Mouse (Mus musculus): ENCODE results near the gene Dmpk. TPM values are rescaled to one million over a fixed set of nuclear protein-coding genes. Genes with fewer than 3 reads are reported as not detected.

Gene Dmpk
- total and polyA plus RNA-seq, 2 experiments from 2014 or later, result 3.0 to 20.8 TPM

GRCm38 (mm10) chr7:19121686-19122085 is 38.0 kb downstream of the Dmpk start:
- ATAC-seq, result no peak
- 83% methylated on average over 4 of the region's 4 CpGs for WGBS

GRCm38 (mm10) chr7:19124713-19125112 is 41.1 kb downstream of the Dmpk start:
- Histone ChIP-seq H3K27me3 (ENCODE audit: insufficient read depth, low read length) (no peaks in the 10 kb centered on the region), H3K9ac (no peak overlapping the region), H3K9me3 (ENCODE audit: low read length) (no peaks in the 10 kb centered on the region), H3K4me2 (ENCODE audit: low read depth) (no peak overlapping the region), H3K27ac (ENCODE audit: low read depth, low read length) (no peak overlapping the region), H3K4me1 (ENCODE audit: insufficient read depth) (peaks cover 8% of the 10 kb centered on the region; the same call in 1 of the 2 replicates), H3K36me3 (ENCODE audit: insufficient read depth) (peaks cover 4% of the 10 kb centered on the region), H3K4me3 (ENCODE audit: low read depth, low read length) (no peak overlapping the region)
- ATAC-seq, result no peak
- no peak for TF ChIP-seq CTCF (IDR thresholded peaks at IDR 0.05; ENCODE audit: low read depth)
- WGBS, result 91% methylated on average over 6 of the region's 6 CpGs
- no peak for DNase-seq

More at GRCm38 (mm10) chr7:19121686-19122085, 38.0 kb downstream of the Dmpk start:
- Histone ChIP-seq H3K27ac (ENCODE audit: low read depth, low read length) (no peak overlapping the region), H3K9me3 (ENCODE audit: low read length) (no peaks in the 10 kb centered on the region), H3K9ac (no peak overlapping the region), H3K4me2 (ENCODE audit: low read depth) (no peak overlapping the region), H3K36me3 (ENCODE audit: insufficient read depth) (peaks cover under 1% of the 10 kb centered on the region; the same call in 1 of the 2 replicates), H3K27me3 (ENCODE audit: insufficient read depth, low read length) (no peaks in the 10 kb centered on the region), H3K4me1 (ENCODE audit: insufficient read depth) (peaks cover 8% of the 10 kb centered on the region; the same call in 1 of the 2 replicates), H3K4me3 (ENCODE audit: low read depth, low read length) (no peak overlapping the region)
- no peak for TF ChIP-seq CTCF (IDR thresholded peaks at IDR 0.05; ENCODE audit: low read depth)
- no peak for DNase-seq

- ATAC-seq (no peak), DNase-seq (no peak)
- Histone ChIP-seq H3K9ac (no peak overlapping the region), H3K4me2 (ENCODE audit: low read depth) (no peak overlapping the region), H3K36me3 (ENCODE audit: insufficient read depth) (peaks cover 4% of the 10 kb centered on the region), H3K27me3 (ENCODE audit: insufficient read depth, low read length) (no peaks in the 10 kb centered on the region), H3K4me3 (ENCODE audit: low read depth, low read length) (no peak overlapping the region), H3K4me1 (ENCODE audit: insufficient read depth) (peaks cover 4% of the 10 kb centered on the region; the same call in 1 of the 2 replicates), H3K9me3 (ENCODE audit: low read length) (no peaks in the 10 kb centered on the region), H3K27ac (ENCODE audit: low read depth, low read length) (no peak overlapping the region)
- WGBS, result 91% methylated on average over 5 of the region's 5 CpGs
- no peak for TF ChIP-seq CTCF (IDR thresholded peaks at IDR 0.05; ENCODE audit: low read depth)
Observed at GRCm38 (mm10) chr7:19127744-19128143, 44.1 kb downstream of the Dmpk start.

GRCm38 (mm10) chr7:19129396-19129795 is 45.7 kb downstream of the Dmpk start:
- no peak overlapping the region for H3K27ac ChIP-seq (ENCODE audit: low read depth, low read length)
- TF ChIP-seq CTCF (IDR thresholded peaks at IDR 0.05; ENCODE audit: low read depth), result no peak

GRCm38 (mm10) chr7:19130657-19131056 is 47.0 kb downstream of the Dmpk start:
- peak overlapping the region; percentile 53 for H3K9ac ChIP-seq
- ATAC-seq, result no peak

More at GRCm38 (mm10) chr7:19129396-19129795, 45.7 kb downstream of the Dmpk start:
- H3K4me3 ChIP-seq (ENCODE audit: low read depth, low read length), result no peak overlapping the region
- H3K9me3 ChIP-seq (ENCODE audit: low read length), result no peaks in the 10 kb centered on the region
- H3K4me2 ChIP-seq (ENCODE audit: low read depth), result no peak overlapping the region
- H3K36me3 ChIP-seq (ENCODE audit: insufficient read depth), result peaks cover 4% of the 10 kb centered on the region
- H3K9ac ChIP-seq, result no peak overlapping the region
- DNase-seq (no peak), ATAC-seq (no peak)
- H3K27me3 ChIP-seq (ENCODE audit: insufficient read depth, low read length), result no peaks in the 10 kb centered on the region
- 96% methylated on average over 5 of the region's 5 CpGs for WGBS
- peaks cover 4% of the 10 kb centered on the region; the same call in 1 of the 2 replicates for H3K4me1 ChIP-seq (ENCODE audit: insufficient read depth)

GRCm38 (mm10) chr7:19131324-19131848 is 47.7 kb downstream of the Dmpk start:
- WGBS, result 2% methylated on average over 39 of the region's 39 CpGs
- Histone ChIP-seq H3K36me3 (ENCODE audit: insufficient read depth) (peaks cover 17% of the 10 kb centered on the region), H3K4me2 (ENCODE audit: low read depth) (peak overlapping the region; percentile 60), H3K4me1 (ENCODE audit: insufficient read depth) (peaks cover 4% of the 10 kb centered on the region; the same call in 1 of the 2 replicates), H3K9ac (peak overlapping the region; percentile 53), H3K9me3 (ENCODE audit: low read length) (no peaks in the 10 kb centered on the region), H3K27ac (ENCODE audit: low read depth, low read length) (peak overlapping the region; percentile 86), H3K4me3 (ENCODE audit: low read depth, low read length) (peak overlapping the region; percentile 41), H3K27me3 (ENCODE audit: insufficient read depth, low read length) (no peaks in the 10 kb centered on the region)
- ATAC-seq, result peak; percentile 98
- peak; percentile 88 for TF ChIP-seq CTCF (IDR thresholded peaks at IDR 0.05; ENCODE audit: low read depth)
- peak; percentile 99 for DNase-seq

More at GRCm38 (mm10) chr7:19130657-19131056, 47.0 kb downstream of the Dmpk start:
- Histone ChIP-seq H3K9me3 (ENCODE audit: low read length) (no peaks in the 10 kb centered on the region), H3K36me3 (ENCODE audit: insufficient read depth) (peaks cover 10% of the 10 kb centered on the region), H3K4me1 (ENCODE audit: insufficient read depth) (peaks cover 4% of the 10 kb centered on the region; the same call in 1 of the 2 replicates), H3K27ac (ENCODE audit: low read depth, low read length) (peak overlapping the region; percentile 86), H3K27me3 (ENCODE audit: insufficient read depth, low read length) (no peaks in the 10 kb centered on the region), H3K4me3 (ENCODE audit: low read depth, low read length) (peak overlapping the region; percentile 41), H3K4me2 (ENCODE audit: low read depth) (peak overlapping the region; percentile 60)
- 28% methylated on average over 4 of the region's 4 CpGs for WGBS
- peak; percentile 42 for TF ChIP-seq CTCF (IDR thresholded peaks at IDR 0.05; ENCODE audit: low read depth)
- no peak for DNase-seq

- ATAC-seq (no peak), DNase-seq (no peak)
- TF ChIP-seq CTCF (IDR thresholded peaks at IDR 0.05; ENCODE audit: low read depth), result no peak
- 95% methylated on average over 13 of the region's 13 CpGs for WGBS
- Histone ChIP-seq H3K36me3 (ENCODE audit: insufficient read depth) (peaks cover 57% of the 10 kb centered on the region), H3K4me2 (ENCODE audit: low read depth) (no peak overlapping the region), H3K27ac (ENCODE audit: low read depth, low read length) (no peak overlapping the region), H3K4me3 (ENCODE audit: low read depth, low read length) (no peak overlapping the region), H3K9me3 (ENCODE audit: low read length) (no peaks in the 10 kb centered on the region), H3K9ac (no peak overlapping the region), H3K27me3 (ENCODE audit: insufficient read depth, low read length) (no peaks in the 10 kb centered on the region), H3K4me1 (ENCODE audit: insufficient read depth) (peaks cover 4% of the 10 kb centered on the region; the same call in 1 of the 2 replicates)
Observed at GRCm38 (mm10) chr7:19136168-19136567, 52.5 kb downstream of the Dmpk start.
